Mouse (Mus musculus) left cerebral cortex, adult 6 months (tissue): Measurements from ENCODE around the gene Pkib. TPM values are rescaled to one million over a fixed set of nuclear protein-coding genes. Genes with fewer than 3 reads are reported as not detected.

ENCODE experiments used
- long read RNA-seq, 2 experiments: library from polyadenylated mRNA; unstranded; transcript quantifications; one replicate each; pipeline ENCODE4 v2.0.0; 2019 to 2020
- polyA plus RNA-seq: library from polyadenylated mRNA; unstranded; fragments of <200 nt; fragmentation: Nextera tagmentation; gene quantifications from 2 replicates; pipeline ENCODE4 v1.2.3, GENCODE M21; 2021

The Pkib gene
- 22.4 and 32.8 TPM in 2 replicates for polyA plus RNA-seq
- long read RNA-seq, experiment 1, full-length matches to known transcripts: 37 of 45 reads
- long read RNA-seq, experiment 1, partial matches to known transcripts: 5 of 45 reads
- long read RNA-seq, experiment 1, other reads (novel, unspliced or antisense): 3 of 45 reads
- long read RNA-seq, experiment 2, full-length matches to known transcripts: 15 of 34 reads
- long read RNA-seq, experiment 2, partial matches to known transcripts: 18 of 34 reads
- long read RNA-seq, experiment 2, other reads (novel, unspliced or antisense): 1 of 34 reads

GRCm38 (mm10) chr10:57631896-57632867 lies at the start of gene Pkib:
Pkib (plus strand) TSS chr10:57631981.

DNA sequence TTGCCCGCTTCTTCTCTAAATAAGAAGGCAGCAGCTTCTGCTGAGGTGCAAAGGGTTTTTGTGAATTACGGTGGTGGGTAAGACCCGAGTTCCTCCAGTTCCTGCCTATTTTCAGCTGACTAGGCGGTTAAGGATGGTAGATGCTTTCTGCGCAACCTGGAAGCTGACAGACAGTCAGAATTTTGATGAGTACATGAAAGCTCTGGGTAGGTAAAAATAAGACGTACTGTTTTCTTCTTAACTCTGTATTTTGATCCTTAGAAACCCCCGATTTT lies 153.0 kb downstream of the Pkib start, which contains the start of gene Fabp7:
Fabp7 (plus strand) TSS at position 6 of the 275 bp plus-strand sequence.

Other genes with a start within 250 kb of the Pkib start
- gene Hsf2, start 145.6 kb upstream of the Pkib start, polyA plus RNA-seq: 19.9 and 27.8 TPM in 2 replicates
- gene Serinc1, start 99.5 kb upstream of the Pkib start, polyA plus RNA-seq: 359 and 537 TPM in 2 replicates
- 84.8 and 141 TPM in 2 replicates for gene Fabp7, start 152.9 kb downstream of the Pkib start, polyA plus RNA-seq
- gene Smpdl3a, start 162.4 kb downstream of the Pkib start, polyA plus RNA-seq: 35.7 and 43.7 TPM in 2 replicates